Mouse (Mus musculus) left cerebral cortex, postnatal 14 days (tissue): Measurements from ENCODE around the gene Gm28372. TPM values are rescaled to one million over a fixed set of nuclear protein-coding genes. Genes with fewer than 3 reads are reported as not detected.

Experiments
- DNase-seq, 2 experiments: peaks; one replicate each; pipeline ENCODE4 v3.0.0; 2021 to 2022; ENCODE audit warnings: low spot score in 2 of 2, mixed read lengths in 1 of 2
- intact Hi-C: fragments of 180-260 bp; cut with DNase I; formaldehyde crosslinking; loops from one replicate; pipeline ENCODE4 v1.15.1; 2025
- total RNA-seq, 2 experiments: library from RNA; stranded (reverse); gene quantifications; 2 replicates each; pipeline ENCODE4 v1.2.3; 2021

Gene Gm28372
- total RNA-seq, 2 experiments from 2014 or later, result not detected

- no peak for DNase-seq
- intact Hi-C loops, result no loop called here
Observed at GRCm38 (mm10) chr2:130406178-130406577, 1.1 kb downstream of the Gm28372 start, which contains the start of gene Tmem239. Gene Tmem239 (plus strand): TSS chr2:130406478.

DNA sequence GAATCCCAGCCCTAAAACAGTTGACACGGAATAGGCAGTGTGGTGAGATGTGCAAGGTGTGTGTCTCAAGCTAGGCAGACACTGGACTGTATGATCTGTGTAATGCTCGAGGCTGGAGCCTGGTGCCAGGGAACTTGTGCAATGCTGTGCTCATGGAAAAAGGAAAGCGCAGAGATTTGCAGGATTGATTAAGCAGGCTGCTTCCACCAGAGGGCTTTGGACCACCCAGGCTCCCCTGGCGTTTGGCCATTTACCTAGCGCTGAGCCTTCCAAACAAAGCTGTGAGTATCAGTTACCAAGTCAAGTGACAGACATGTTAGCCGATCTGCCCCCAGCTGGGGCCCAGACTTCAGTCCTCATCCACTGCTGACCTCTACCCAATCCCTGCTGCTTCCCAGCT, 3.2 kb downstream of the Gm28372 start:
- intact Hi-C loops, result no loop called here
- DNase-seq, result no peak

DNA sequence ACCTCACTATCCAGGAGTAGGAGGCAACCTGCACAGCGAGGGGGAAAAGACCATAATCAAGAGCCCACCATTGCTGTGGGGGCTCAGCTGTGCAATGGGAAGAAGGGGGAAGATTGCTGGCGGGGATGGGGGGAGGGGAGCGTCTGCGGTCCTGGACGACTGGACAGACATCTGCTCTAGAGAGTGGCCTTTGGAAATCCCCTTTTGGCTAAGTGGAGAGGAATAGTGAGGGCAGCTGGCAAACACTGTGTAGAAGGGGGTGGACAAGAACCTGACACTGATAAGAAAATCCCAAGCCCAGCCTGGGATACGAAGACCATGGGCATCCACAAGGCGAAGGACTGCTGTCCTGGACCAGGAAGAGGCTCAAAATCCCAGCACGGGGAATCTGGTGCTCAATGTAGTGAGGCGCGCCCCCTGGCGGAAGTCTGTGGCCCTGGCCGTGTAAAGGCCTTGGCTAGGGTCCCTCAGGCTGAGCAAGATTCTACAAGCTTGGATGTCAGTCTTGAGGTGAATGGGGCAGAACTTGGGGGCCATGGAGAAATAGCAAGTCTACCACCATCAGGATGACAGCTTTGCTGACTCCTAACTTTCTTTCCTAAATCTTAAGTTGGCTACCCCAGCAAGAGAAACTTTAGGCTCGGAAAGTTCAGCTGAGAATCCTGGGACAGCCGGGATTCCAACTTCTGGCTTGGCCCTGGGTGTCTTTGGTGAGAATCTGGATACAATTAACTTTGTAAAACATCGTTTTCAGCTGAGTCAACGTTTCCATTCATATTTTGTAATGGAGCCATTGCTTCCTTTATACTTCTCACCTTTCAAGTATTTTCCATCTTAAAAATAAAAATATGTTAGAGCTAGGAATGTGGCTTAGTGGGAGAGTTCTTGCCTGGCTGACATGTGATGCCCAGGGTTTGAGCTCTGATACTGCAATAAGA, 6.8 kb downstream of the Gm28372 start:
- peak; percentile 78 to 82 for DNase-seq

GRCm38 (mm10) chr2:130412775-130413174, 7.7 kb downstream of the Gm28372 start:
- intact Hi-C loops, result no loop called here

More for the DNA sequence above, 6.8 kb downstream of the Gm28372 start:
- intact Hi-C loops, result loop anchor here (1.0 kb wide), 1 partner anchor 121 kb away; no protein-coding TSS in a partner anchor

GRCm38 (mm10) chr2:130414094-130414856, 9.2 kb downstream of the Gm28372 start:
- intact Hi-C loops, result no loop called here
- DNase-seq, result no peak

More at GRCm38 (mm10) chr2:130412775-130413174, 7.7 kb downstream of the Gm28372 start:
- DNase-seq, result no peak

DNA sequence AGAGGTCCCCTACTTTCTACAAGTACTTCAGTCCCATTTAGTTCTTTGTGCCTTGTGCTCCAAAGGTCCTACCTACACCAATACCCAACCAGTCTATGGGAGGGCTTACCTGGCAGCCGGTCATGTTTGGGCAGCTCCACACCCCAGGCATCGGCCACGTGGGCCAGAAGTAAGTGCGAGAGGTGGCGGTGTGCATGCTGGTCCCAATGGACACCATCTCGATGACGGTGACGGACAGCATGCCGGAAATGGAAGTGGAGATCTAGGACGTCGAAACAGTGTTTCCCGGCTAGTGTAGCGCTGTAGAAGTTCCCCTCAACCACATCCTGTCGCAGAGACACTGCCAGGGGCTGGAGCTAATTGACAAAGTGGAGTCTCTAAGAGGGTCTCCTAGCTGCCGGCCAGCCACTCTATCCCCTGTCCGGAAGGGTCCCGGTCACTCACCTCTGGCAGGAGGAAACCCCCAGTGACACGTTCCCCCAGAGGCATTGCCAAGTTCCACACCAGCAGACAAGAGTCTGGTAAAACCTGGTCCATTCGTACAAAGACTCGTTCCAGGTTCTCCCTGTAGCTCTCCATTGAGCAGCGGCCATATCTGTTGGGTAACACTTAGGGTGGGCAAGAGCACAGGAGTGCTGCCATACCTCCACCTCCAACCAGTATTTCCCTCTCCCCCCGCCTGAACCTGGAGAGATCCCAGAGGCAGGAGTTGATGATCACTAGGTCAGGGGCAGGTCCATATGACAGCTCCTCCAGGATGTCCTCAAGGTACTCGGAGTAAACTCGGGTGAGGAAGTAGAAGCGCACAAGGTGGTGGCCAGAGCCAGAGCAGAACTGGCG, 17.0 kb downstream of the Gm28372 start:
- intact Hi-C loops, result no loop called here
- no peak for DNase-seq

DNA sequence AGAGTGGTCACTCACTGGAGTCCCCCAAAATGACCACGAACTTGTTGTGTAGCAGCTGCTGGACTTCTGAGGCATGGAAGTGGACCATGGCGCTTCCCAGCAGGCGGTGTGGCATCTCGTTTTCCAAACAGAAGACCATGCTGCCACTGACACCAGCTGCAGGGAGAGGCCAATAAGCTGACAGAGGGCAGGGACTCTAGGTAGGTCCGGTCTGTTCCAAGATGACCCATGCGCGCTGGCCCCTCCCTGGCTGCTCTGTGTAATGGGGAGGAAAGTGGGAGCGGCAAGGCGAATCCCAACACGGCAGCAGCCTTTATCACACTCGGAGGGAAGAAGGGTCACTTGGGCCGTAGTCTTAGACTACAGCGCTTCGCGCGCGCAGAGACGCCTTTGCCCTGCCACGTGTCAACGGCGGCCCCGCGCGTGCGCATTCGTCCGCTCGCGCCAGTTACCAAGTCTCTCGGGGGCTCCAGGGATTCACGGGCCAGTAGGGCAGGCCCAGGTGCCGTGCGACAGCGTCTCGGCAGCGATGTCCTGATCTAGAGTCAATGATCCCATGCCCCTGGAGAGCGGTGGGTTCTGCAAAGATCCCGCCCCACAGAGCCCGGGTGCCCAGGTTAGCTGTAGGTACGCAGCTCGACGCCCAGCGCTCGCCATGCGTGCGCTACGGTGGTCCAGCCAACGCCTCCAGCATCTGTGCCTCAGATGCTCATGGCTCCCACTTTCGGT, 18.5 kb downstream of the Gm28372 start:
- intact Hi-C loops, result no loop called here
- DNase-seq, result peak; percentile 80

GRCm38 (mm10) chr2:130424126-130424853, 19.3 kb downstream of the Gm28372 start, which contains the start of the genes Vps16 and Pced1a:
Gene Vps16 (plus strand): TSS chr2:130424339.
Gene Pced1a (minus strand): TSS chr2:130424701.
- intact Hi-C loops, result no loop called here
- peak; percentile 91 to 93 for DNase-seq

GRCm38 (mm10) chr2:130425112-130425511, 20.1 kb downstream of the Gm28372 start:
- intact Hi-C loops, result no loop called here
- DNase-seq, result peak in 1 of 2 experiments; percentile 27

GRCm38 (mm10) chr2:130429851-130430250, 24.8 kb downstream of the Gm28372 start:
- intact Hi-C loops, result no loop called here
- no peak for DNase-seq

- intact Hi-C loops, result no loop called here
- DNase-seq, result no peak
Observed at GRCm38 (mm10) chr2:130430484-130430883, 25.4 kb downstream of the Gm28372 start.

- intact Hi-C loops, result no loop called here
Observed at GRCm38 (mm10) chr2:130432157-130432556, 27.1 kb downstream of the Gm28372 start.

DNA sequence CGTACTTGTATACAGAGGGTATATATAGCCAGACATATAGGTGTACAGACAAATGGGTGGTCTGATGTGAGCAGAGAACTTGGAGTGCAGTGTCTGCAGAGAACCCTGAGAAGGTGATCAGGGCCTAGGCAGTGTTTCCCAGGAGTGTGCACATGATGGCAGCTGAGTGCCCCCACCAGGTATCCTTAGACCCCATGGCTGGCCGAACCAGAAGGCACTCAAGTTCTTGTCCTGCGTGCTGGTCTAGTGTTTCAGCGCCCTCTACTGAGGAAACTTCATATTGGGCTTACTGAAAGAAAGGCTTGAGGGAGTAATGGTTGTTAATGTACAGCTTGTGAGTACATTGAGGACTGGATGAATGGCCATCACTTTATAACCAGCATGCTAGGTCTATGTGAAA, 28.1 kb downstream of the Gm28372 start:
- intact Hi-C loops, result no loop called here
- peak; percentile 69 to 71 for DNase-seq

More at GRCm38 (mm10) chr2:130432157-130432556, 27.1 kb downstream of the Gm28372 start:
- DNase-seq, result no peak

DNA sequence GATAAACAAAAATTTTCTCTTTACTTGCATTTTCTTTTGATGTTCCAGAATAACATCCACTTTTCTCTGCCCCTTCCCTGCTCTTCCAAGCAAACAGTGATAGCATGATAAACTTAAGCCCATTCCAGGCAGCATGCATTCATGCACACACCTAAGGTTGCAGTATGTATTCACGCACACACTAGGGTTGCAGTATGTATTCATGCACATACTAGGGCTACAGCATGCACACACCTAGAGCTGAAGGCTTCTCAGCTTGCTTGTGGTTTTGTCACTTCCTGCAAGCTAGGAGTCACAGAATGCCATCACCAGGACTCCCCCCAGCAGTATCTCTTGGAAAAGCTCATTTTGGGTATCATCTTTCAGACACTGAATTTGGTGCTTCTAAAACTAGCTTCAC, 31.7 kb downstream of the Gm28372 start:
- intact Hi-C loops, result no loop called here
- no peak for DNase-seq

DNA sequence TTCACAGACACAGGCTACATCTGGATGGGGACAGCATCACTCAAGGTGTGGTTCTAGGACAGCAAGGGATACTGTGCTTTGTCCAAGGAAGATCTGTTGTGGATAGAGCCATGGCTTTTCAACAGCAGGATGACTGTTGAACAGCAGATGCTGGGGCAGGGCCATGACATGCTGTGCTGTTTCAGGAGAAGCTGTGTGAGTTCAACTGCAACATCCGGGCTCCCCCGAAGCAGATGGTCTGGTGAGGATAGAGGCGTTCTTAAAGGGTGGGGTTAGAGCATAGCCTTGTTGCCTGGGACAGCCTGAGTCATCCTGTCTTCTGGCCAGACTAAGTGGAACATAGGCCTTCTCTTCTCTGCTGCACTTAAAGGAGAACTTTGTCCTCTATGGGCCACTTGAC, 33.8 kb downstream of the Gm28372 start:
- intact Hi-C loops, result no loop called here

GRCm38 (mm10) chr2:130439840-130440480, 34.9 kb downstream of the Gm28372 start:
- DNase-seq, result no peak
- intact Hi-C loops, result no loop called here

More for the DNA sequence above, 33.8 kb downstream of the Gm28372 start:
- no peak for DNase-seq

DNA sequence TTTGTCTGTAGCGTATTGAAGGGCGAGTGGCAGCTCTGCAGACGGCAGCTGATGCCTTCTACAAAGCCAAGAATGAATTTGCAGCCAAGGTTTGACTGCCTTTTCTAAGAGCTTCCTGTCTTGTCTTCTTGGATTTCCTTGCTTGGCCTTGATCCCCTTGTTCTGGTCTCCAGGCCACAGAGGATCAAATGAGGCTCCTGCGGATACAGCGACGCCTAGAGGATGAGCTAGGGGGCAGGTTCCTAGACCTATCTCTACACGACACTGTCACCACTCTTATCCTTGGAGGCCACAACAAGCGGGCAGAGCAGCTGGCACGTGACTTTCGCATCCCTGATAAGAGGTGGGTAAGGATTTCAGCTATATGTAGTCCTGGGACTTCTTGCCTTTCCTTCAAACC, 37.1 kb downstream of the Gm28372 start:
- intact Hi-C loops, result no loop called here
- no peak for DNase-seq
